Mouse (Mus musculus) frontal cortex, postnatal 14 days (tissue): Measurements from ENCODE around the gene Hist2h2bb.

Experiments used
- DNase-seq, 2 experiments: peaks; one replicate each; pipeline ENCODE4 v3.0.0; 2022; ENCODE audit warnings: low spot score in 2 of 2

Hist2h2bb gene

DNA sequence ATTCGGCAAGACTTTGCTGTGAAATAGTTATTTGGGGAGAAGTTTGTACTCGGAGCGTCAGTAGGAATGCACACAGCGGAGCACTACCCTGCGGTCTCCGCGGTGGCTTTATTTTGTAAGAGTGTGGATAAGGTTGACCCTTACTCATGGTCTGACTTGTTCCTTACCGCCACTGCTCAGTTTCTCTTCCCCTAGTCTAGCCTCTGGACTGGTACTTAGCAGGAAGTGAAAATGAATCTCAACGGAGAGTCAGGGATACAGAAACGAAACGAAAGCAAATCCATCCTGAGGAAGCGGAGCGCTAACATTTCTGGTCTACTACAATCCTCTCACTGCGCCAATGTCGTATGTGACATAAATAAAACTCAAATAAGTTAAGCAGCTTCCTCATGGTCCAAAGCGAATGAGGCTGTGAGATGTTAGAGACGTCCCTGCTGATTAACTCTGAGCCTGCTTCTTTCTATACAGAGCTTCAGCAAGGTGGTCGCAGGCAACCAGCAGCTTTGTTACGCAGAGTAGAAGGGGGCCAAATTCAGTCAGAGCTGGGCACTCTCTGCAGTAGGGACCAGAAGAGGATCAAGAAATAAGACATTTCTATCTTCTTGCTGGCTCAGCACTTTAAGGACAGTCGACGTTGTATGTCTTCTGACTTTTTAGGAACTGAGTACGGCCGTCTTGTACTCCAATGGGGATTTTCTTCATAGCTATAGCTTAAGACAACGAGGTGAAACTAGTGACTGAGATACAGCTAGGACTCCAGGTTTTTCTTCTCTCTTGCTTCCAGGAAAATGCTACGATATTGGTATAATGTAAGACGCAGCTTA, 31.4 kb downstream of the Hist2h2bb start:
- DNase-seq = no peak

- DNase-seq = no peak
These were observed 32.5 kb downstream of the Hist2h2bb start for GRCm38 (mm10) chr3:96302076-96302475.

GRCm38 (mm10) chr3:96306506-96306905, 37.0 kb downstream of the Hist2h2bb start:
- no peak for DNase-seq

DNA sequence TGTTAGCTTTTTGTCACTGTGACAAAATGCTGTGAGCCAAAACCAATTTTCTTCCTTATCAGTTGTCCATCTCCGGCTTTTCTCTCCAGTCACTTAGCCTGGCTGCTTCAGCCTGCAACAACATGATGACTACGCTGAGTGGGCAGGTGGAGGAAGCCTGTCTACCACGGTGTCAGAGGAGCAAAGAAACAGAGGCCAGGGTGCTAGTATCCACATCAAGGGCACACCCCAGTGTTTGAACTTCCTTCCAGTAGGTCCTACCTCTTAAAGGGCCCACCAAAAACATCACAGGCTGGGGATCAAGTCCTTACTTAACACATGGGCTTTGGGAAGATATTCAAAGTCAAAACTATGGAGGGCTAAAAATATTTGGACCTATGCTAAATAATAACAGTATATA, 39.9 kb downstream of the Hist2h2bb start:
- no peak for DNase-seq

DNA sequence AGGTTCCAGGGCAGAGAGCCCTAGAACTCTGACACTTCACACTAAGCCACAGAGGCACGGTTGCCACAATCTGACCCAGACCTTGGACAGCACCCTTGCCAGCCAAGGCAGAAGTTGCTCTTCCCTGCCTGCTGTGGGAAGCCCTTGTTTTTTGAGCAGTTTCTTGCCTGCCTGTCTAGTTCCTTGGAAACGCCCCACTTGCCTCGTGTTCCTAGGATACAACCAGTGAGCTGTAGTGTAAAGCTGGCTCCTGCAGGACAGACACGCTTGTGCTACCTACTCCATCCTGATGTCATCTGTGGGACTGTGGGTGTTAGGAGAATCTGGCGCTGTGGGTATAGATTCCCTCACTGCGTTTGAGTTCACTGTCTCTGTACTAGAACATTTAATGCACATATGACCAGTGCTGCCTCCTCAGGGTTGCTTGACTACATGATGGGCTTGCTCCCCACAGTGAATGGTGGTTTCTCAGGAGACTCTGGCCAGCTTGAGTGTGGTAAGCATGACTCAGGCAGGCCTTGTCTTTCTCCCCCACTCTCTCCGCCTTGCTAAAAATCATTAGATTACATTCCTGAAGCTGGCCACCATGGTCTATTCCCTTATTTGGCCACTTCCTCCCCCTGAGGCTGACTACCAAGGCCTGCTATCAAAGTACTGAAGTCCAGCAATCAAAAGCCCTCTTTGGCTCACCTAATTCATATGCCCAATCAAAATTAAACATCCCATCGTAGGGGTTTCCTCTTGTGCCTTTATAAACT, 43.0 kb downstream of the Hist2h2bb start:
- no peak for DNase-seq
